Mouse (Mus musculus) myocyte (in vitro differentiated cells): ENCODE data around the gene Anapc7. TPM values are rescaled to one million over a fixed set of nuclear protein-coding genes. Genes with fewer than 3 reads are reported as not detected.

Experiments
- H3K27me3 ChIP-seq: one replicate; pipeline ENCODE4 v1.6.1; 2011; ENCODE audit not compliant: control insufficient read depth, insufficient read depth, insufficient read length
- H3K36me3 ChIP-seq: one replicate; pipeline ENCODE4 v1.6.1; 2011; ENCODE audit not compliant: control insufficient read depth, insufficient read depth
- H3K4me2 ChIP-seq: one replicate; pipeline ENCODE4 v1.6.1; 2011; ENCODE audit warnings: low read depth, control low read depth
- H3K4me3 ChIP-seq: one replicate; pipeline ENCODE4 v1.5.1; 2011; ENCODE audit warnings: mild to moderate bottlenecking, control low read depth, moderate library complexity
- H3K79me2 ChIP-seq: one replicate; pipeline ENCODE4 v1.6.1; 2011; ENCODE audit not compliant: control insufficient read depth, insufficient read depth
- H3ac ChIP-seq: one replicate; pipeline ENCODE4 v1.6.1; 2011; ENCODE audit not compliant: control insufficient read depth, insufficient read length
- CEBPB ChIP-seq: IDR thresholded peaks from 2 replicates; pipeline ENCODE4 v1.6.1; 2011; ENCODE audit warnings: mild to moderate bottlenecking, moderate library complexity; ENCODE audit not compliant: poor library complexity, insufficient read depth, severe bottlenecking
- E2F4 ChIP-seq: IDR thresholded peaks from one replicate; pipeline ENCODE4 v1.6.1; 2011; ENCODE audit warnings: mild to moderate bottlenecking, control low read depth, moderate library complexity; ENCODE audit not compliant: insufficient read depth
- MAX ChIP-seq: IDR thresholded peaks from one replicate; pipeline ENCODE4 v1.6.1; 2011; ENCODE audit warnings: low read depth, mild to moderate bottlenecking, control low read depth
- MYOD1 ChIP-seq, 3 experiments: IDR thresholded peaks; one replicate each; pipeline ENCODE4 v1.6.1; 2011; ENCODE audit warnings: control low read depth in 2 of 3, low read depth in 2 of 3, mild to moderate bottlenecking in 2 of 3, moderate library complexity in 1 of 3; ENCODE audit not compliant: insufficient read length in 2 of 3, control insufficient read depth in 1 of 3
- MYOG ChIP-seq, 3 experiments: IDR thresholded peaks; one replicate each; pipeline ENCODE4 v1.6.1; 2011; ENCODE audit warnings: control low read depth in 2 of 3, low read depth in 2 of 3, mild to moderate bottlenecking in 2 of 3; ENCODE audit not compliant: insufficient read length in 2 of 3, control insufficient read depth in 1 of 3, insufficient read depth in 1 of 3
- POLR2A ChIP-seq: IDR thresholded peaks from one replicate; pipeline ENCODE4 v1.6.1; 2011; ENCODE audit warnings: low read depth, mild to moderate bottlenecking, control low read depth, moderate library complexity; ENCODE audit not compliant: insufficient read length
- POLR2AphosphoS2 ChIP-seq: IDR thresholded peaks from one replicate; pipeline ENCODE4 v1.6.1; 2011; ENCODE audit warnings: low read depth, control low read depth; ENCODE audit not compliant: insufficient read length
- REST ChIP-seq: IDR thresholded peaks from one replicate; pipeline ENCODE4 v1.6.1; 2011; ENCODE audit warnings: mild to moderate bottlenecking, control low read depth, moderate library complexity; ENCODE audit not compliant: insufficient read depth, insufficient read length
- SRF ChIP-seq: IDR thresholded peaks from one replicate; pipeline ENCODE4 v1.6.1; 2011; ENCODE audit warnings: low read depth; ENCODE audit not compliant: control insufficient read depth, insufficient read length
- TCF12 ChIP-seq: IDR thresholded peaks from one replicate; pipeline ENCODE4 v1.6.1; 2011; ENCODE audit warnings: mild to moderate bottlenecking, control low read depth; ENCODE audit not compliant: poor library complexity, insufficient read depth, severe bottlenecking
- TCF3 ChIP-seq: IDR thresholded peaks from one replicate; pipeline ENCODE4 v1.6.1; 2011; ENCODE audit warnings: low read depth, control low read depth; ENCODE audit not compliant: insufficient read length
- USF1 ChIP-seq: IDR thresholded peaks from one replicate; pipeline ENCODE4 v1.6.1; 2011; ENCODE audit warnings: low read depth, mild to moderate bottlenecking, control low read depth, moderate library complexity
- polyA plus RNA-seq: library from polyadenylated mRNA; unstranded; fragments of >200 nt; fragmentation: generic; extraction: Trizol; gene quantifications from one replicate; pipeline ENCODE4 v1.2.1, GENCODE M21; 2012; ENCODE audit warnings: missing spikeins

Anapc7 gene
- polyA plus RNA-seq, 1 experiment: 62.7 TPM

GRCm38 (mm10) chr5:122487825-122488224, 66.3 kb downstream of the Anapc7 start:
- no peak for TF ChIP-seq SRF
- TF ChIP-seq TCF12: no peak
- no peak for TF ChIP-seq MYOD1 (IDR thresholded peaks at IDR 0.05; ENCODE audit: control insufficient read depth in 1 of 3, insufficient read length in 2 of 3, low read depth in 2 of 3)
- no peak for TF ChIP-seq MAX
- TF ChIP-seq POLR2AphosphoS2: no peak
- TF ChIP-seq POLR2A: no peak
- TF ChIP-seq CEBPB: no peak
- TF ChIP-seq USF1: no peak
- TF ChIP-seq TCF3: no peak
- TF ChIP-seq MYOG (IDR thresholded peaks at IDR 0.05; ENCODE audit: control insufficient read depth in 1 of 3, insufficient read depth in 1 of 3, insufficient read length in 2 of 3, low read depth in 2 of 3): no peak
- TF ChIP-seq REST: no peak
- TF ChIP-seq E2F4: no peak
- no peak overlapping the region for H3K4me3 ChIP-seq
- peaks cover 80% of the 10 kb centered on the region for H3K36me3 ChIP-seq
- no peak overlapping the region for H3K4me2 ChIP-seq
- peaks cover 50% of the 10 kb centered on the region for H3K79me2 ChIP-seq
- no peak overlapping the region for H3ac ChIP-seq
- no peaks in the 10 kb centered on the region for H3K27me3 ChIP-seq

GRCm38 (mm10) chr5:122490148-122490547, 68.7 kb downstream of the Anapc7 start:
- no peak overlapping the region for H3K4me2 ChIP-seq
- TF ChIP-seq REST (no peak), MAX (no peak), SRF (no peak), E2F4 (no peak), MYOG (IDR thresholded peaks at IDR 0.05; ENCODE audit: control insufficient read depth in 1 of 3, insufficient read depth in 1 of 3, insufficient read length in 2 of 3, low read depth in 2 of 3) (no peak), USF1 (no peak), TCF3 (no peak), POLR2AphosphoS2 (no peak), POLR2A (no peak), TCF12 (no peak), MYOD1 (IDR thresholded peaks at IDR 0.05; ENCODE audit: control insufficient read depth in 1 of 3, insufficient read length in 2 of 3, low read depth in 2 of 3) (no peak), CEBPB (no peak)
- H3ac ChIP-seq: no peak overlapping the region
- peaks cover 71% of the 10 kb centered on the region for H3K79me2 ChIP-seq
- no peaks in the 10 kb centered on the region for H3K27me3 ChIP-seq
- no peak overlapping the region for H3K4me3 ChIP-seq
- peaks cover 81% of the 10 kb centered on the region for H3K36me3 ChIP-seq

GRCm38 (mm10) chr5:122491385-122491784, 69.9 kb downstream of the Anapc7 start:
- Histone ChIP-seq H3K36me3 (peaks cover 81% of the 10 kb centered on the region), H3K4me2 (no peak overlapping the region), H3K79me2 (peaks cover 79% of the 10 kb centered on the region), H3K4me3 (no peak overlapping the region), H3ac (no peak overlapping the region), H3K27me3 (no peaks in the 10 kb centered on the region)
- TF ChIP-seq TCF12: no peak
- TF ChIP-seq REST: no peak
- TF ChIP-seq POLR2A: no peak
- TF ChIP-seq MYOD1 (IDR thresholded peaks at IDR 0.05; ENCODE audit: control insufficient read depth in 1 of 3, insufficient read length in 2 of 3, low read depth in 2 of 3): no peak
- TF ChIP-seq CEBPB: no peak
- no peak for TF ChIP-seq USF1
- no peak for TF ChIP-seq E2F4
- no peak for TF ChIP-seq MYOG (IDR thresholded peaks at IDR 0.05; ENCODE audit: control insufficient read depth in 1 of 3, insufficient read depth in 1 of 3, insufficient read length in 2 of 3, low read depth in 2 of 3)
- TF ChIP-seq SRF: no peak

- Histone ChIP-seq H3K36me3 (peaks cover 79% of the 10 kb centered on the region), H3K4me3 (no peak overlapping the region), H3K27me3 (no peaks in the 10 kb centered on the region), H3ac (no peak overlapping the region), H3K79me2 (peaks cover 83% of the 10 kb centered on the region), H3K4me2 (no peak overlapping the region)
- TF ChIP-seq USF1 (no peak), E2F4 (no peak), POLR2AphosphoS2 (no peak), CEBPB (no peak), REST (no peak), TCF12 (no peak), MYOG (IDR thresholded peaks at IDR 0.05; ENCODE audit: control insufficient read depth in 1 of 3, insufficient read depth in 1 of 3, insufficient read length in 2 of 3, low read depth in 2 of 3) (no peak), TCF3 (no peak), SRF (no peak), MAX (no peak), POLR2A (no peak), MYOD1 (IDR thresholded peaks at IDR 0.05; ENCODE audit: control insufficient read depth in 1 of 3, insufficient read length in 2 of 3, low read depth in 2 of 3) (no peak)
Observed at GRCm38 (mm10) chr5:122493035-122493434, 71.5 kb downstream of the Anapc7 start.

DNA sequence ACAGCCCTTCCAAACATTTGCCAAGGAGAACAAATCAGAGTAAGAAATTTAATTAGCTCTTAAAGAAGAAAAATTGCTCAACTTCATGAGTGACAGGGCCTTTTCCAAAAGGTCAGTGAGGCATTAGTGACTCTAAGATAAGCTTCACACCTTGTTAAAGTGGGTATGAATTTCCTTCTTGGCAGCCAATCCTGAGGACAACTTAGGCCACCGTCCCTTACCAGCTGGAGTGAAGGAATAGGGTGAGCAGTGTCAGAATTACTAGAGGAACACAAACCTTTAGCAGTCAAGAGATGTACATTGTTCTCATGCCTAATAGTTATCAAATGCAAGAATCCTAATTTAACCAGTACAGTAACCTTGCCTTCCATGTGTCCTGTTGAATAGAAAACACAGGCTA, 73.0 kb downstream of the Anapc7 start:
- H3K36me3 ChIP-seq: peaks cover 69% of the 10 kb centered on the region
- H3K4me2 ChIP-seq: no peak overlapping the region
- no peak overlapping the region for H3ac ChIP-seq
- H3K79me2 ChIP-seq: peaks cover 87% of the 10 kb centered on the region
- TF ChIP-seq MYOG (IDR thresholded peaks at IDR 0.05; ENCODE audit: control insufficient read depth in 1 of 3, insufficient read depth in 1 of 3, insufficient read length in 2 of 3, low read depth in 2 of 3) (no peak), MYOD1 (IDR thresholded peaks at IDR 0.05; ENCODE audit: control insufficient read depth in 1 of 3, insufficient read length in 2 of 3, low read depth in 2 of 3) (no peak), REST (no peak), TCF12 (no peak), MAX (no peak), E2F4 (no peak), SRF (no peak), TCF3 (no peak), POLR2AphosphoS2 (no peak), USF1 (no peak), CEBPB (no peak), POLR2A (no peak)
- H3K4me3 ChIP-seq: no peak overlapping the region
- no peaks in the 10 kb centered on the region for H3K27me3 ChIP-seq
